Mouse (Mus musculus) ovary, adult 18-20 months (tissue): ENCODE data around the gene Cdc42ep4.
A peak's percentile ranks its signal among the peaks of the same experiment; 100 is the strongest.

Experiments used
- DNase-seq: peaks from one replicate; pipeline ENCODE4 v3.0.0; 2022; ENCODE audit warnings: low spot score, mixed read lengths

The Cdc42ep4 gene

DNA sequence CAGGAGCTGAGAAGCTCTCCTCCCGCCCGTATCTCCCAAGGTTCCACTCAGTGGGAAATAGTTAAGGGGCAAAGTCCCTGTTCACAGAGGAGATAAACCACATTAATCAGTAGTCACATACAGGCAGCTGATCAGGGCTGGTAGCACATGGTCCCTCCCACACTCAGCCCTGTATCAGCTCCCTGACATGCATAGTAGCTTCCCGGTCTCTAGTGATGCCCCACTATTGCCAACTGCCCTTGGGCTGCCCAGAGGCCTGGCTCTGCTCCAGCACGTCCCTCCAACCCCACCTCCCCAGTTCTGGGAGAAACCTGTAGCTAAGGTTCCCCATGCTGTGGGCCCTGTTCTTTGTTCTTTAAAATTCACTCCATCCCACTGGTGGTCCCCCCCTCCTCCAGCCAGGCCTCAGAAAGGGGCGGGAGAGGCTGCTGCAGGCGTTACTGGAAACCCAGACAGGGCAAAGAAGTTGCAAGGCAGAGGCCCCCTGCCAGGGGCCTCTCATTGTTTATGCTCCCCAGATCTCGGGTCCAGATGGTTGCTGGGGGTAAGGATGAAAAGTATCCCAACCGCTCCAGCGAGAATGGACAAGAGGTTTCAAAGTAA lies 1.8 kb downstream of the Cdc42ep4 start:
- DNase-seq, result no peak

DNA sequence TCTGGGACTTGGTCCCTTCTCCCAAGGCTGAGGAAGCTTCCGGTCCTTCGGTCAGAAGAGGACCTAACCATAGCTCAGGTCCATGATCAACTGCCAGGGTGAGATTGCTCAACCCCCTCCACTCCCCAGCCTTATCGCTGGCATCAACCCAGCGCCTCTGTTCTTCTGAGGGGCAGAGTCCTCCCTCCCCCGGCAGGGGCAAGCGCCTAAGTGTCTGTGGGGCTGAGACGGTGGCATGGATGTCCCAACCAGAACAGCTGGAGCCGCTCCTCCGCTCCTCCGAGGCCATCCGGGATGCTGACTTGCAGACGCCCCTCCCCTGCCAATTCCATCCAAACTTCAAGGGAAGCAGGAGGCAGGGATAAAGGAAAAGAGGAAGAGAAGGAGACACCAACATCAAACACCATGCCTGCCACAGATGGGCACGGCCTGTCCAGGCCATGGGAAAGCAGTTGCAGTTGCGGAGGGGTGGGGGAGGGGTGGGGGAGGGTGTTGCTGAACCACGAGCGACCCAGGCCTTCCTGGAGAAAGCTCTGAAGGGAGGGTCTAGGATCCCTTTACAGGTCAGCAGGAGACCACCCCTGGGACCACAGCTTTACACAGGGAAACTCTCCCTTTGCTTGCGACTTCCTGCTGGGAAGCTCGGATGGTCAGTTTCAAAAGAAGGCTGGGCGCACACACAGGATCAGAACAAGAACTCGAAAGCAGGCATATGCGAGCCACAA lies 2.7 kb downstream of the Cdc42ep4 start:
- DNase-seq, result peak; percentile 57

DNA sequence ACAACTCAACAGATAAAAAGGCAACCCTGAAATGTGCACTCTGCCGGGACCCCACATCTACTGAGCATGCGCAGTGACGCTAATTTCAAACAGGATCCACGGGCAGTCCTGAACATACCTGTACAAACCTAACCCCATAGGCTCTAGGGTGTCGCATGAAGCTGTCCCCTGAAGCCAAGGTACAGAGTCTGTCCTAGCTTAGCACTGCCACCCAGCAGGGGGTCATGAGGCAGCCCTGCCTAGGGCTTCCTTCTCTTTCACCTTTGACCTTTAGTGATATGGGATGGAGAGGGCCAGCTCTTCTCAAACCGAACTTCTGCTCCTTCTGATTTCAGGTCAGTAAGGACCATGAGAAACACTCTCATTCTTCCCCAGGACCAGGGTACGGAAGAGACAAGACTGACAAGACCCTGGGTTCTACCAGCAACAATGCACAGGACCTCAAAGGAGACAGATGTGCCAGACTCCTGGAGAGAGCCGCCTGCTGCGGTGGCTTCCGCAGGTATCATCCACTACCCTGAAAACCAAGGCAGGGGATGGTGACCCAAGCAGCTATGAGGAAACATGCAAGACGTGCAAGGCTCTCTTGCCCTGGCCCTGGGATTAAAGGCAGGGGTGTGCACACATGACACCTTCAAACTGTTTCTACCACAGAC lies 3.8 kb downstream of the Cdc42ep4 start:
- DNase-seq, result no peak

DNA sequence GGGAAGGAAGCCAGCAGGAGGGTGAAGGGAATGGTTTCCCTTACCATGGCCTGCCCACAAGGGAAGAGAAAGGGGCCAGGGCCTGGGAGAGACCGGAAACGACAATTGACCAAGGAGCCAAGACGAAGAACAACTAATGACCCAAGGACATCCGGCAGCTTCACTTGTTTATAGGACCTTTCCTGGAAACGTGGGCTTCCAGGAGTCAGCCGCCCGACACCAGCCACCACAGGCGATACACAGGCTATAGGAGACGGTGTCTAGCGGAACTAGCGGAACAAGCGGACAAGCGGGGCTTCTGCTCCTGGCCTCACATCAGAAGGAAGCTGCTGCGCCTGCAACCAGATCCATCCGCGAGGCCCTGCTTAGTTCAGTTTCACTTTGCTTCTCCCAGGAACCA lies 4.6 kb downstream of the Cdc42ep4 start:
- no peak for DNase-seq

DNA sequence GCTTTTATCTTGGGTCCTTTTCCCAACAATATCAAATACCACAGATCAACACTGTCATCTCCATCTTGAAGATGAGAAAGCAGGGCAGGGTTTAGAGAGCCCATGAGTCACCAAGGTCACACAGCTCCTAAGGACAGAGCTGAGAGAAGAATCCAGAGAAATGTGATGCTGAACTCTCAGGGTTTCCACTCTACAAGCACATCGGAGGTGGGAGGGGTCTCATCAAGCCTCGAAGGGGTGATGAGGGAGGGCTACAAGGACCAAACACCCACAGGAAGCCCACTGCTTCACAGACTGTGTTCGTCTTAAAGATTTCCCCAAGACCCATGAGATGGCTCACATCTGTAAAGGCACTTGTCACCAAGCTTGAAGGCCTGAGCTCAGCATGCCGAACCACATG lies 5.7 kb downstream of the Cdc42ep4 start:
- DNase-seq, result no peak

DNA sequence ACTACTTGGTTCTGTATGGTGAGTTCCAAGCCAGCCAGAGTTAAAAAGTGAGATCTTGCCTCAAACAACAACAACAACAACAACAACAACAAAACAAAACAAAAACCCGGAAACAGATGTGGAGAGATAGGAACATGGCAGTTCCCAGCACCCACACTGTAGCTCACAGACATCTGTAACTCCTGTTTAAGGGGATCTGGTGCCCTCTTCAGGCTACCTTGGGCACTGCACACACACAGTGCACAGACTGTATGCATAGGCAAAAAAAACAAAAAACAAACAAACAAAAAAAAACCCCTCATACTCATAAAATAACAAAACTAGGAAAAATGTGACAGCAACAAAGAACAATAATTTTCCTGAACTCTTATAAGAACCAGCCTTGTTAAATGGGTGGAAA lies 8.7 kb downstream of the Cdc42ep4 start:
- DNase-seq, result no peak

DNA sequence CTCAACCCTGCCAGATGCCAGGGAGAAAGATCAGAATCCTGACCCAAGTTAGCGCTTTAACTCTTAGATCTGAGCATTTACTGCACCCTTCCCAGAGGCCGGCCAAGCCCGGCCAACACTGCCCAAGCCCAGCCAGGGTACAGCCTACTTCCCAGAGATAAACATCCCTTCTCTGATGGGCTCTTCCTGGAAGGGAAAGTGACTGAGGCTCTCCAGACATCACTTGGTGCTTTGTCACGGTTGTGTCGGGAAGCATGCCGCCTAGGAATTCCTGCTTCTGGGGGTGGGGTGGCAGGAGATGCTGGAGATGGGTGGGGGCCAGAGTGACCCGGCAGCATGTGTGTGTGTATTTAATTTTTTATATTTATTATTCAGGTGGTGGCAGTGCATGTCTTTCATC lies 11.6 kb downstream of the Cdc42ep4 start:
- DNase-seq, result no peak

DNA sequence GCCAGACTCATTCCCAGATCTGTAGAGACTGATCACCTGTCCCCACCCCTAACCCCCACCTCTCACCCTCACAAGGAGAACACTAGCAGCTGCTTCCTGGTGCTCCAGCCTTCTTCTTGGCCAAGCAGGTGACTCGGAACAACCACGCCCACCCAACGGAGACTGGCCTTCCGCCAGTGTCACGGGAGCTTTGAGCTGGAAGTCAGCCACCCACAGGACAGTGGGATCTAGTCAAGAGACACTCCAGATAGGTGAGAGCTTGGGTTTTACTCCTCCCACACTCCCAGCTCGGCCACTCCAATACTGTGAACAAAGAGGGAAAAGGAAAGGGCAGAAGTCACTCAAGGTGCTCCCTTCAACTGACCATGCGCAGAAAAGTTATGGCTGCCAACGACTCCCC lies 12.5 kb downstream of the Cdc42ep4 start:
- DNase-seq, result no peak

DNA sequence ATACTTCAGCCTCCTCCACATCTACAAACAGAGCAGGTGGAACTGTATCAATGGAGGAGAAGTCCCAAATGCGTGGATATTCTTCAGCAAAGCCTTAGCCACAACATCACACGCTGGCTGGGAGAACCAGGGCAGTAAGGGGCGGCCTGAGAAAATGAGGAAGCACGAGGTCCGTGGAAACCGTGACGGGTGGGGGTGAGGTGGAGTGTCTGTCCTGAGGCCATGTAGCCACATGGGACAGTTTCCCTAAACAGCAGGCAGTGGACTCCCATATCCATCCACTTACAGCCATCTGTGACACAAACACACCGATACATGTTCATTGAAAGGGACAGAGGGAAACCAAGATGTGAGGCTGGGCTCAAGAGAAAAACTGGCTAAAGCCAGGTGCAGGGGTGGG lies 13.8 kb downstream of the Cdc42ep4 start:
- no peak for DNase-seq

DNA sequence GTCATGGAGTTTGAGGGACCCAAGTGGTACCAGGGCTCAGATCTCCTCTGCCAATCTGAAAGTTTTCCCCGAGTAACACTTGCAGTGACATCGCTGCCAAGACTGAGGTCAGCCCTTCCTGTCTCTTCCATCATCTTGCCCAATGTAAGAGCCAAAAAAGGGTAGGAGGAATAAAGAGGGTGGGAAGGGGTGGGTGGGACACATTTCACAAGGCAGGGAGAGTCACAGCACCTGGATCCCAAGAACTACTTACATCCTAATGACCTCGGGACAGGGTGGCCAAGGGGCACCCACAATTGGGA lies 14.2 kb downstream of the Cdc42ep4 start:
- DNase-seq, result no peak

DNA sequence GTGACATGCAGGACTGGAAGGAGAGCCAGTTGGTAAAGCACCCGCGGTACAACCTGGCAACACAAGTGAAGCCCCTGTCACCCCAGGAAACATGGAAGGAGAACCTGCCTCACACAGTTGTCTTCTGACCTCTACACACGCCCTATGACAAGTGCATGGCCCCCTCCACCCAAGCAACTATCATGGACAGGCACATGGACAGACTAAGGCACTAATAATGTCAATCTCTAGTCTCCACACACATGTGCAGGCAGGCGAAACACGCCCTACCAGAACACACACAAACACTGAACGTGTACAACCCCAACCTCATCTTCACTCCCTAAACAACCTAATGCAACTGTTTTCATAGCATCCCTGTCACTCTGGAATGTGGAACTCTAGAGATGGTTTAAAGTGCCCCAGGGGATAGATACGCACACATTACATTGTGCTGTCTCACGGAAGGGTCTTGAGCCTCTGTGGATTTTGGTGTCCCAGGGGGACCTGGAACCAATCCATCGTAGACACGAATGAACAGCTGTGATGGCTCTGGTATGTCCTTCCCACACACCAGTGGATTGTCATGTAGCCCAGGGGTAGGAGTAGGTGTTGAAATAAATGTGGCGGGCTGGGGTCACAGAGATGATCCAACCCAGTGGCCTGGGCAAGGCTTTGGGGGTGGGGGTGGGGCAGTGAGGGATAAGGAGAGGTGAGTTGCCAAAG lies 14.7 kb downstream of the Cdc42ep4 start:
- DNase-seq, result no peak

DNA sequence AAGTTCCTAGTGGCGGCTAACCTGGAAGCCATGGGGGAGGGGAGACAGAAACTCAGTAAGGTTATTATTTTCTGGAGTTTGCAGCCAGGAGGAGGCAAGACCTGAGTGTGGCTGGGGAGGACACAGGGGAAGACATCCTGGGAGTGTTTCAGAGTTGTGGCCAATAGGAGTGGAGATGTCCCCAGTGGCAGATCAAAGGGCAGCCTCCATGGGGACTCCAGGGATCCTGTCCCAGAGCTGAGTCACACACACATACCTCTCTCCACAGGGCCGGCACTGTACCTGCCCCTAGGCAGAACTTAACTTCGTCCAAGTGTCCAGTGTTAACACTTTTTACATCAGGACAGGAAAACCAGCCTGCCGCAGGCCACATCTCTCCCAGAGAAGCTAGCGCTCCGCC lies 16.5 kb downstream of the Cdc42ep4 start:
- DNase-seq, result no peak

DNA sequence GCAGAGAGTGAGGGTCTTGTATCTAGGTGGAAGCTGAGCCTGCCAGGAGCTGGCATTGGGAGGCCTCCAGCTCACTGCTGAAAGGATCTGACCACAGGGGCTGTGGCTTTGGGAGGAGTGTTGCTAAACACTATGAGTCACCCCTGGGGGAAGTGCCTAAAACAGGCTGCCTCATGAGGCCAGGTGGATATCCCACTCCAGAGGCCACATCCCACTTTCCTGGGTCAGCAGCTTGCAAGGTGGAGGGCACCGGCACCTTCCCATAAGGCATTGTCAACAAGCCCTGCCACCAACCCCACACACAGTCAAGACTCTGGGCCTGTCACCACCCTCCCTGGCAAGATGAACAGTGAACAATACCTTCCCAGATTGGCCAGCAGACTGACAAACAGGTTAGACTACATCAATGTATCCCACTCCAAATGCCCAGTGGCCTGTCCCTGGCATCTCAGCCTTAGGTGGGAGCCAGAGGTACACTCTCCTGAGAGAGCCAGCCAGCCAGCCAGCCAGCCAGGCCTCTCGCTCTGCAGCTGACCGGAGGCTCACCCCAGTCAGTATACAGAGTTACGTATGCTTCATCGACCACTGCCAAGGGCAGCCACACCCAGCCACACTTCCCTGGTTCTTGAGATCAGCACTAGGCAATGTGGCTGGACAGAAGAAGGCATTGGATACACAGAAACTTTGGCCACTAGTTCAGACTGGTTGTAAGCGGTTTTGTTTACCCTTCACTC lies 17.9 kb downstream of the Cdc42ep4 start:
- no peak for DNase-seq

DNA sequence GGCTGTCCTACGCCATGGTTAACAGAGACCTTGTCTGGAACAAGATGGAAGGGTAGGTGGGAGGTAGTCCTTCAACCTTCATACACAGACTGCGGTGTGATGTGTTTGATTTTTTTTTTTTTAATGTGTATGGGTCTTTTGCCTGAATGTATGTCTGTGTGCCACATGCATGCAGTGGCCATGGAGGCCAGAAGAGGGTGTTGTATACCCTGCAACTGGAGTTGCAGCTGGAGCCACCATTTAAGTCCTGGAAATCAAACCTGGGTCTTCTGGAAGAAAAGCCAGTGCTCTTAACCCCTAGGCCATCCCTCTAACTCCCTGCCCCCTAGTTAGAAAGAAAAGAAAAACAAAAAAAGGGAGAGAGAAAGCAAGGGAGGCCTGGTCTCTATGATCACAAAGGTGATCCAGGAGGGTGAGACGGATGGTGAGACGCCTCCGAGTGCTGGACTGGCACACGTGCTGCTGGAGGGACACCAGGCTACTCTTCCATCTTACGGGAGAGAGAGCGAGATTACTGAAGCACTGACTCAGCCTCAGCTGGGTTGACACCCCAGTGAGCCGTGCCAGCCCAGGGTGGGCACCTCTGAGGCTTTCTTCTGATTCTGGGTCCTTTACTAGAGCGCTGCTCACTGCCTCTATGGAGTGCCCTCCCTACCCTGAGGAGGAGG lies 19.6 kb downstream of the Cdc42ep4 start:
- no peak for DNase-seq

DNA sequence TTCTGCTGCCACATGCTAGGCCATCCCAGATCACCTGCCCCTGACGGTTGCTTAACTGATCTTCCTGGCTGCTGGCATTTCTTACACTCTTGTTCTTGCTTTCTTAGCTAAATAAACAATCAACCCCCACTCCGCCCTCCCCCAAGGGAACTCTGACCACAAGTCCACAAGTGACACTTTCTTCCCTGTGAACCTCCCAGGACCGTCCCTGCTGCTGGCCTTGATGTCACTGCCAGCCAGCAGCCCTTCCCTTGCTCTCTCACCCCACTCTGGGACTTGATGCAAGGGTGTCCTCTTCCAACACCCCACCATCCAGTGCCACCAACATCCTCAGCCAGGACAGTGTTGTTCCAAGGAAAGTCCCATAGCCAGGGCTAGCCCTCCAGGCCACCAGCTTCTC lies 20.8 kb downstream of the Cdc42ep4 start:
- no peak for DNase-seq

DNA sequence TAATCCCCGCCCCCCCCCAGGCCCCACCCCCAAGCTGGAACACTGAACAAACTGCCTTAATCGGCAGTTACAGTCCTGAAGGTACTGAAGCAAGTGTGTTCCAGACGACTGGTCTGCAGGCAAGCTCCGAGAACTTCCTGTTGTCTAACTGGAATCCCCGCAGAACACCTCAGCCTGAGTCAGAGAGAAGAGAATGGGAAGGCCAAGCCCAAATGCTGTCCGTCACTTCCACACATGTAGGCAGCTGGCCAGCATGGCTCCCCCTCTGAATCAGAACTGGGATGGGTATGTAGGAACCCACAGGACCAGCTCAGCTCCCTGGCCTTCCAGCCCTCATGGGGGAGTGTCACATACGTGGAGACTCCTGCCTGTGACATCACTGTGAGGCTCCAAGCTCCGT lies 21.8 kb downstream of the Cdc42ep4 start:
- DNase-seq, result no peak

DNA sequence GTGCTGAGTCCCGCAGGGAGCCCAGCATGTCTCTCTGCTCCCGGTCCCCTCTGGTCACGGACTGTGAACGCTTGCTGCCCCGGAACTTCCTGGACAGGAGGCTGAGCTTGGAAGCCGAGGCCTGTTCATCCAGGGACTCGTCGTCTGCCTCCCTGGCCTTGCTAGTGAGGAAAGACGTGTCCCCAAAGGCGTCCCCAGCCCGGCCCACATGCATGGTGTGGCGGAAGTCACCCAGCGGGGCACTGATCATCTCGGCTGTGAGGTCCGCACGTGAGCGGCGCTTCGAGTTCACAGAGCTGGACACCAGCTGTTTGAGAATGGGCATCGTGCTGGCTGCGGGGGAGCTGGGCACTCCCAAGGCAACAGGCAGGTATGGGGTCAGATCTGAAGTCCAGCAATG lies 22.4 kb downstream of the Cdc42ep4 start:
- DNase-seq, result no peak

DNA sequence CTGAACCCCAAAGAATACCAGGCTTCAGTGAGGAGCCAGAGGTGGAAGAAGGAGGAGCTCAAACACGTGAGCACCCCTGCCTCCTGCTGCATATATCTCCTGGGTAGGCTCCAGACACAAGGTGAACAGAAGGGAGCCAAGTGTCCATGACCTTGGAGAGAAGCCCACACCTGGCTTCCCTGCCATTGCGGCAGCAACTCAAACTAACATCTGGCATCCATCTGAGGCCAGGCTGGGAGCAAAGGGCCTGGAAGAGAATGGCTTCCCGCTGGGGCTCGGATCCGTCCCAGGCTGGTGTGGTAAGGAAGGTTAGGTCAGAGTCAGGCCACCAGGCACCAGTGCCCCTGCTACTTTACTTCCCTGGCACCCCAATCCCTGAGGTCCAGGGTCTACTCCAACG lies 23.7 kb downstream of the Cdc42ep4 start:
- DNase-seq, result no peak

DNA sequence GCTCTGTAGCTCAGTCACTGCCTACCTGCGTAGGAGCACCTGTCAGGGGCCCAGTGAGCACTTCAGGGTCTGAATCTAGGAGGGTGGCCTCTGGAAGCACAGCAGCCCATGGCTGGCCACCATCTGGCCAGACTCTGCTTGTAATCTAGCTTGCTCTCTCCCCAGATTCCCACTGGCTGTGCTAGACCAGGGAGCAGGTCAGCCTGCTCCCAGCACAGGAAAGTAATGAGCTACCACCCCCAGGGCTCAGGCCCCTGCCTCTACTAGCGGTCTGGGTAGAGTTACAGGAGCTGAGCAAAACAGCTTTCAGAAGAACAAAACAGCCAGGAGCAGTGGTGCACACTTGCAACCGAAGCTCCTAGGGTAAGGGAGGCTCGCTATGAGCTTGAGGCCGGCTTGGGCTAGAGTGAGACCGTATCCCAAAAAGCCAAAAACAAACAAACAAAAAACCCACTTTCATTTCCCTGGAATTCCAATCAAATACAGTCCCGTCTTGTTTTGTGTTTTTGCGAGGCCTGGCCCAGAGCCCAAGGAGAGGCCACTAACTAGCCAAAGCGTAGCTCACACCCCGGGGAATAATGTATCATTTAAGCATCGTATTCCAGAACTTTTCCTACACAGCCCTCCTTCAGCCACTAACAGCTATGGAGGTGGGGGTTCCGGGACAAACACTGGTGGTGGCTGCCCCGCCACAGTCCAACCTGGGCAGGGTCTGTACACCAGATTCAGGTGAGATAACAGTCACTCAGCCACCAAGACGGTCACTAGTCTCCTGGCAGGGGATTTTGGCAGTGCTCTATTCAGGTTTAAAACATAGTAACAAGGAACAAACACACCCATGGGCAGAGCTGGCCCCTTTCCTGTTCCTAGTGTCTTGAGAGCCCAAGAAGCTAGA lies 24.4 kb downstream of the Cdc42ep4 start:
- DNase-seq, result no peak

DNA sequence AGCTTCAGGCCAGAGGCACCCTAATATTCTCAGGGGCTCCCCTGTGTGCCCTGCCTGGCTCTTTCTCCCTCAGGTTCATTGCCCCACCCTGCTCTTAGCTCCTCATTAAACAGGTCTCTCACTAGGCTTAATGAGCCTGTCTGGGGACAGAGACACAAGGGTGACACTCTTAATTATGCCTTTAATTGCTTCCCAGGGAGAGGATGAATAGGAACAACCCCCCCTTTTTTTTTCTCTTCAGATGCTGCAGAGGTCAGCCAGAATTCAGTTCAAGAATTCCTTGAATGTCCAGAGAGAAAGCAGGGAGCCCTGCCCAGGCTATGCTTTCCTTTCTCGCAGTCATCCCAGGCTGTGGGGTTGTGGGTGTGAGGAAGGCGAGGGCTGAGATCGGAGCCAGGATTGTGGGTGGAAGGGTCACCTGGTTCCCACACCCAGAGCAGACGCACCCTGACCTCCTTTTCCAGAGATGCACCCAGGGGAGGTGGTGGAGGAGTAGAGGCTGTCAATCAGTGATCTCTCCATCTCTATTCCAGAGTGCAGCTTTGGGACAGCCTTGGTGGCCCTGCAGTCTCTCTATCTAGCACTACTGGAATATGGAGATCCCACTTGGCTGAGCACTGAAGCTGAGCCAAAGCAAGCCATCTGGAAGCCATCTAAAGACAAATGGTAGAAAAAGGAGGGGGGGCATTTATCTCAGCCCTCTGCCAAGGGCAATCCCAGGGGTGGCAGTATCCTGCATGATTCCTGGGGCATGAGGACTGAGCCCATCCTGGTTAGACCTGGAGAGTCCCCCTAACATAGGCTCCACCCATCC lies 26.2 kb downstream of the Cdc42ep4 start:
- DNase-seq, result no peak
